Mouse (Mus musculus) brain, embryonic 14.5 days (tissue): ENCODE results near the gene Plcd3.

Experiments
- CTCF ChIP-seq: fragments of 200-500 bp; IDR thresholded peaks from 2 replicates; pipeline ENCODE4 v1.5.1; 2012; ENCODE audit warnings: inconsistent platforms, mild to moderate bottlenecking, moderate library complexity, borderline replicate concordance; ENCODE audit not compliant: insufficient read depth, insufficient read length; ENCODE audit errors: extremely low read depth
- POLR2A ChIP-seq: fragments of 200-500 bp; IDR thresholded peaks from 2 replicates; pipeline ENCODE4 v1.6.1; 2012; ENCODE audit warnings: mild to moderate bottlenecking, inconsistent platforms, borderline replicate concordance; ENCODE audit not compliant: poor library complexity, insufficient read depth, insufficient read length, severe bottlenecking; ENCODE audit errors: extremely low read depth

GRCm38 (mm10) chr11:103147766-103148165 is 46.3 kb upstream of the Plcd3 start:
- TF ChIP-seq POLR2A (no peak), CTCF (no peak)
